In genomic region chr7:4526341-4527301, GRCm38 (mm10) we compare ENCODE assay signal across 7 mouse cellular contexts. TPM values are rescaled to one million over a fixed set of nuclear protein-coding genes. Genes with fewer than 3 reads are reported as not detected.
A peak's percentile ranks its signal among the peaks of the same experiment; 100 is the strongest.
DNase-seq lines count a peak whose midpoint lies in the region; ATAC-seq and TF ChIP-seq lines count a peak whose summit lies in the region.

No protein-coding gene starts in this region.

- peak; percentile 62 to 70 for DNase-seq in cerebellum, postnatal 4 days (ENCODE audit: low spot score in 2 of 2)
- peak; percentile 79 for DNase-seq in gastrocnemius, adult 2 months
- DNase-seq in left cerebral cortex, postnatal 14 days (ENCODE audit: low spot score in 2 of 2) = peak; percentile 73 to 88
- peak; percentile 55 to 70 for DNase-seq in right cerebral cortex, postnatal 36 days (ENCODE audit: low spot score in 2 of 2)

- H3K4me3 ChIP-seq in gastrocnemius, adult 2 months = peak overlapping the region; percentile 62
- H3K4me3 ChIP-seq in hindbrain, embryonic 16.5 days (ENCODE audit: low read length) = peak overlapping the region; percentile 38

- no peaks in the 10 kb centered on the region for H3K36me3 ChIP-seq in hindbrain, embryonic 16.5 days (ENCODE audit: control insufficient read depth, insufficient read depth, low read length)

- H3K9me3 ChIP-seq in hindbrain, embryonic 16.5 days (ENCODE audit: control insufficient read depth, low read length) = no peaks in the 10 kb centered on the region

- peaks cover 3% of the 10 kb centered on the region; the same call in 1 of the 2 replicates for H3K4me1 ChIP-seq in hindbrain, embryonic 16.5 days (ENCODE audit: control insufficient read depth, insufficient read depth, low read depth, low read length)

- peak; percentile 63 for TF ChIP-seq CTCF in gastrocnemius, adult 2 months (IDR thresholded peaks at IDR 0.05)

- H3K27ac ChIP-seq in gastrocnemius, adult 2 months = peak overlapping the region; percentile 72
- H3K27ac ChIP-seq in hindbrain, embryonic 16.5 days (ENCODE audit: low read depth, low read length) = peak overlapping the region; percentile 54

- H3K9ac ChIP-seq in hindbrain, embryonic 16.5 days (ENCODE audit: low read depth, low read length) = peak overlapping the region; percentile 60

- ATAC-seq in activated CD4-positive, CD25-positive, alpha-beta regulatory T cell, adult 4 months = peak; percentile 97
- ATAC-seq in hindbrain, embryonic 16.5 days = peak; percentile 96
- ATAC-seq in megakaryocyte-erythroid progenitor cell, adult 5-6 weeks (replicated peaks; ENCODE audit: low FRiP score, low TSS enrichment, poor library complexity, severe bottlenecking) = peak; percentile 92

- intact Hi-C loops in gastrocnemius, adult 2 months (cut with DNase I) = no loop called here
- intact Hi-C loops in left cerebral cortex, postnatal 14 days (cut with DNase I) = no loop called here

- WGBS in hindbrain, embryonic 16.5 days = 22% methylated on average over 40 of the region's 40 CpGs

- H3K27me3 ChIP-seq in hindbrain, embryonic 16.5 days (replicated peaks; ENCODE audit: control insufficient read depth, insufficient read depth, low read length) = peaks cover 2% of the 10 kb centered on the region

- H3K4me2 ChIP-seq in hindbrain, embryonic 16.5 days (ENCODE audit: low read length) = peak overlapping the region; percentile 69

RNA-seq across cellular contexts. Expression of gene Tnni3, which starts 2.6 kb away (rescaled TPM):
- polyA plus RNA-seq in activated CD4-positive, CD25-positive, alpha-beta regulatory T cell, adult 4 months (2017; shearing (Covaris generic)) = 1 to 10 TPM; 1.7 to 3.6 TPM
- under 1 TPM in 1 of 2 experiments, not detected in 1; 0.41 TPM for total RNA-seq in gastrocnemius, adult 2 months (2021)
- 1.7 and 2.0 TPM in 2 replicates for polyA plus RNA-seq in hindbrain, embryonic 16.5 days (2015; fragmentation: Nextera tagmentation; extraction: Ambion mirVana)
- under 1 TPM in 1 of 2 experiments, not detected in 1; 0.55 TPM for total RNA-seq in left cerebral cortex, postnatal 14 days (2021)
- total RNA-seq in megakaryocyte-erythroid progenitor cell, adult 5-6 weeks (2014; fragmentation: Nextera tagmentation) = 2.1 and 10.2 TPM in 2 replicates
- total RNA-seq in megakaryocyte-erythroid progenitor cell, adult 5-6 weeks (2017) = 2.4 TPM in 1 of 2 replicates, not detected in the other

RNA-seq across cellular contexts. Expression of gene Dnaaf3, which starts 5.6 kb away (rescaled TPM):
- polyA plus RNA-seq in activated CD4-positive, CD25-positive, alpha-beta regulatory T cell, adult 4 months (2017; shearing (Covaris generic)) = 1 to 10 TPM in 1 of 2 experiments, under 1 TPM in 1; 0.93 to 1.6 TPM
- not detected for total RNA-seq in gastrocnemius, adult 2 months (2021)
- polyA plus RNA-seq in hindbrain, embryonic 16.5 days (2015; fragmentation: Nextera tagmentation; extraction: Ambion mirVana) = 2.8 TPM in 2 replicates
- total RNA-seq in left cerebral cortex, postnatal 14 days (2021) = under 1 TPM; 0.31 to 0.34 TPM
- total RNA-seq in megakaryocyte-erythroid progenitor cell, adult 5-6 weeks (2014; fragmentation: Nextera tagmentation) = 1.6 and 2.8 TPM in 2 replicates
- 0.23 TPM in 1 of 2 replicates, not detected in the other for total RNA-seq in megakaryocyte-erythroid progenitor cell, adult 5-6 weeks (2017)

RNA-seq across cellular contexts. Expression of gene Tnnt1, which starts 10.4 kb away (rescaled TPM):
- polyA plus RNA-seq in activated CD4-positive, CD25-positive, alpha-beta regulatory T cell, adult 4 months (2017; shearing (Covaris generic)) = 10 to 100 TPM in 1 of 2 experiments, 1 to 10 TPM in 1; 4.9 to 10.4 TPM
- total RNA-seq in gastrocnemius, adult 2 months (2021) = 1,000 to 10,000 TPM in 1 of 2 experiments, 100 to 1,000 TPM in 1; 398 to 1,232 TPM
- 3.7 and 15.9 TPM in 2 replicates for polyA plus RNA-seq in hindbrain, embryonic 16.5 days (2015; fragmentation: Nextera tagmentation; extraction: Ambion mirVana)
- 1 to 10 TPM; 2.7 to 4.3 TPM for total RNA-seq in left cerebral cortex, postnatal 14 days (2021)
- 1.4 TPM in 1 of 2 replicates, not detected in the other for total RNA-seq in megakaryocyte-erythroid progenitor cell, adult 5-6 weeks (2014; fragmentation: Nextera tagmentation)
- 0.95 and 3.0 TPM in 2 replicates for total RNA-seq in megakaryocyte-erythroid progenitor cell, adult 5-6 weeks (2017)

RNA-seq across cellular contexts. Expression of gene Syt5, which starts 20.7 kb away (rescaled TPM):
- polyA plus RNA-seq in activated CD4-positive, CD25-positive, alpha-beta regulatory T cell, adult 4 months (2017; shearing (Covaris generic)) = not detected
- total RNA-seq in gastrocnemius, adult 2 months (2021) = not detected
- 119 and 124 TPM in 2 replicates for polyA plus RNA-seq in hindbrain, embryonic 16.5 days (2015; fragmentation: Nextera tagmentation; extraction: Ambion mirVana)
- total RNA-seq in left cerebral cortex, postnatal 14 days (2021) = 100 to 1,000 TPM; 241 to 259 TPM
- 0.42 TPM in 1 of 2 replicates, not detected in the other for total RNA-seq in megakaryocyte-erythroid progenitor cell, adult 5-6 weeks (2014; fragmentation: Nextera tagmentation)
- not detected in 2 replicates for total RNA-seq in megakaryocyte-erythroid progenitor cell, adult 5-6 weeks (2017)

RNA-seq across cellular contexts. Expression of gene Ppp1r12c, which starts 25.1 kb away (rescaled TPM):
- polyA plus RNA-seq in activated CD4-positive, CD25-positive, alpha-beta regulatory T cell, adult 4 months (2017; shearing (Covaris generic)) = 10 to 100 TPM; 21.6 to 26.6 TPM
- total RNA-seq in gastrocnemius, adult 2 months (2021) = 10 to 100 TPM; 17.8 to 24.8 TPM
- polyA plus RNA-seq in hindbrain, embryonic 16.5 days (2015; fragmentation: Nextera tagmentation; extraction: Ambion mirVana) = 18.3 and 38.5 TPM in 2 replicates
- total RNA-seq in left cerebral cortex, postnatal 14 days (2021) = 100 to 1,000 TPM; 117 to 128 TPM
- total RNA-seq in megakaryocyte-erythroid progenitor cell, adult 5-6 weeks (2014; fragmentation: Nextera tagmentation) = 118 and 125 TPM in 2 replicates
- total RNA-seq in megakaryocyte-erythroid progenitor cell, adult 5-6 weeks (2017) = 85.0 and 96.2 TPM in 2 replicates

Comparison
In these comparisons a context has a peak if more than half of its experiments do, and no peak if none do; other contexts are left out.
1. Peak in every context shown above with its lines: DNase-seq, ATAC-seq, H3K4me3 ChIP-seq and H3K27ac ChIP-seq.
2. RNA of gene Tnnt1, which starts 10.4 kb away (total RNA-seq): 398 to 1,232 TPM in gastrocnemius, adult 2 months; 2.7 to 4.3 TPM in left cerebral cortex, postnatal 14 days and 0.95 to 3.0 TPM in megakaryocyte-erythroid progenitor cell, adult 5-6 weeks; every median in the first group is over 10 times any median in the second.